24 mouse cellular contexts compared by ENCODE assay signal in the genomic region with DNA sequence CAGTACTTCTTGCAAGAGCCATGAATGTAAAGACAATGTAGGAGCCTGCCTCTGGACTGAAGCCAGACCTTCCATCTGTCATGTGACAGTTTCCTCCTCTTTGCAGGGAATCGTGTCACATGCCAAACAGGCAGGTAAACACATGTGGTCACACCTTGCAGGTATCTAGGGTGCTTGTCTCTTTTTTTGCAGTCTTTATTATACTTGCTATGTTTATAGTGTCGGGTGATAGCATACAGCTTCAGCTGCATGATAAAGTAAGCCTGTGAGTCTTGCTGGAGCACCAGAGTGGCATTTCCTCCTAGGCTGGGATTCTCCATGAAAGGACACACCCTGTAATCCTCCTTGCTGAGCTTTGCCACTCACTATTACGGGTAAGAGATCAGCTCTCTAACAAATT. TPM values are rescaled to one million over a fixed set of nuclear protein-coding genes. Genes with fewer than 3 reads are reported as not detected.
DNase-seq lines count a peak whose midpoint lies in the region; ATAC-seq and TF ChIP-seq lines count a peak whose summit lies in the region.
"Had no signal": no experiment of that assay in that cellular context is flagged by ENCODE, and none has a peak within 500 bp of the region (broad histone marks: within the 10 kb centered on the region; RNA-seq: fewer than 3 reads in every experiment).

No protein-coding gene starts in this region.

- H3K4me3 ChIP-seq in intestine, embryonic 15.5 days (replicated peaks): no peak overlapping the region
- H3K4me3 ChIP-seq in intestine, embryonic 16.5 days (ENCODE audit: low read length): no peak overlapping the region
- no peak overlapping the region for H3K4me3 ChIP-seq in intestine, postnatal 0 days (ENCODE audit: low read depth, low read length)
- no peak overlapping the region for H3K4me3 ChIP-seq in midbrain, embryonic 14.5 days (replicated peaks; ENCODE audit: low read depth, low read length)

- peak; percentile 24 for DNase-seq in yolk sac, embryonic 10.5 days (ENCODE audit: low spot score)
- no peak for DNase-seq in heart, postnatal 10 days
- DNase-seq in urinary bladder, postnatal 25 days (ENCODE audit: low spot score): no peak
- no peak for DNase-seq in midbrain, embryonic 14.5 days
- DNase-seq in kidney, postnatal 4 days: no peak
- DNase-seq: adrenal gland, adult 2 months; adrenal gland, adult 8-10 months; adrenal gland, postnatal 10 days; adrenal gland, postnatal 14 days; adrenal gland, postnatal 25 days; adrenal gland, postnatal 36 days; B cell, adult 2 months; cerebellum, adult 11 months; cerebellum, adult 11-12 months had no signal

- no peak overlapping the region for H3K9ac ChIP-seq in intestine, embryonic 15.5 days
- no peak overlapping the region for H3K9ac ChIP-seq in intestine, embryonic 16.5 days (ENCODE audit: low read depth, low read length)
- no peak overlapping the region for H3K9ac ChIP-seq in intestine, postnatal 0 days (ENCODE audit: low read depth, low read length)
- no peak overlapping the region for H3K9ac ChIP-seq in midbrain, embryonic 14.5 days (replicated peaks; ENCODE audit: low read length)

- no peak overlapping the region for H3K27ac ChIP-seq in intestine, embryonic 15.5 days
- peak overlapping the region; percentile 10; the same call in 1 of the 2 replicates for H3K27ac ChIP-seq in intestine, embryonic 16.5 days (ENCODE audit: low read length)
- H3K27ac ChIP-seq in intestine, postnatal 0 days (ENCODE audit: low read depth, low read length): peak overlapping the region; percentile 54; the same call in 1 of the 2 replicates
- no peak overlapping the region for H3K27ac ChIP-seq in midbrain, embryonic 14.5 days (replicated peaks; ENCODE audit: low read depth, low read length)

- intact Hi-C loops in heart, postnatal 10 days (cut with DNase I): no loop called here

- H3K27me3 ChIP-seq in intestine, embryonic 15.5 days (replicated peaks): no peaks in the 10 kb centered on the region
- no peaks in the 10 kb centered on the region for H3K27me3 ChIP-seq in intestine, embryonic 16.5 days (replicated peaks; ENCODE audit: control insufficient read depth, insufficient read depth, low read length)
- no peaks in the 10 kb centered on the region for H3K27me3 ChIP-seq in intestine, postnatal 0 days (replicated peaks; ENCODE audit: control insufficient read depth, insufficient read depth, low read length)
- H3K27me3 ChIP-seq in midbrain, embryonic 14.5 days (ENCODE audit: control insufficient read depth, insufficient read depth, low read length): no peaks in the 10 kb centered on the region
- H3K27me3 ChIP-seq: CH12.LX, Patski had no signal

- WGBS in intestine, embryonic 15.5 days: 57% methylated on average over 3 of the region's 3 CpGs
- WGBS in intestine, embryonic 16.5 days: 64% methylated on average over 3 of the region's 3 CpGs
- WGBS in intestine, postnatal 0 days: 40% methylated on average over 3 of the region's 3 CpGs
- 91% methylated on average over 3 of the region's 3 CpGs for WGBS in midbrain, embryonic 14.5 days

- no peaks in the 10 kb centered on the region for H3K36me3 ChIP-seq in intestine, embryonic 15.5 days
- H3K36me3 ChIP-seq in intestine, embryonic 16.5 days (ENCODE audit: control insufficient read depth, insufficient read depth, low read length): no peaks in the 10 kb centered on the region
- H3K36me3 ChIP-seq in intestine, postnatal 0 days (ENCODE audit: control insufficient read depth, insufficient read depth): peaks cover 1% of the 10 kb centered on the region; the same call in 1 of the 2 replicates
- H3K36me3 ChIP-seq in midbrain, embryonic 14.5 days (ENCODE audit: control insufficient read depth, insufficient read depth, low read length): no peaks in the 10 kb centered on the region; the same call in 1 of the 2 replicates

- ATAC-seq in intestine, embryonic 15.5 days: peak; percentile 54; the same call in 1 of the 2 replicates
- ATAC-seq in intestine, embryonic 16.5 days: peak; percentile 59
- ATAC-seq in intestine, postnatal 0 days: peak; percentile 72
- no peak for ATAC-seq in midbrain, embryonic 14.5 days (ENCODE audit: low FRiP score, low TSS enrichment)
- ATAC-seq: activated CD4-positive, CD25-positive, alpha-beta regulatory T cell, adult 4 months; CD4-positive, CD25-positive, alpha-beta regulatory T cell, adult 4 months; Patski had no signal

- no peak for TF ChIP-seq CTCF in intestine, postnatal 0 days (IDR thresholded peaks at IDR 0.05; ENCODE audit: low read depth)

- no peaks in the 10 kb centered on the region for H3K9me3 ChIP-seq in intestine, embryonic 15.5 days
- H3K9me3 ChIP-seq in intestine, embryonic 16.5 days (ENCODE audit: control insufficient read depth, low read length): no peaks in the 10 kb centered on the region
- no peaks in the 10 kb centered on the region for H3K9me3 ChIP-seq in intestine, postnatal 0 days (ENCODE audit: control insufficient read depth)
- H3K9me3 ChIP-seq in midbrain, embryonic 14.5 days (ENCODE audit: control insufficient read depth, low read length): no peaks in the 10 kb centered on the region
- H3K9me3 ChIP-seq: G1E had no signal

- H3K4me2 ChIP-seq in intestine, embryonic 15.5 days (replicated peaks): no peak overlapping the region
- no peak overlapping the region for H3K4me2 ChIP-seq in intestine, embryonic 16.5 days (ENCODE audit: low read depth, low read length)
- H3K4me2 ChIP-seq in intestine, postnatal 0 days (replicated peaks; ENCODE audit: low read depth): no peak overlapping the region
- H3K4me2 ChIP-seq in midbrain, embryonic 14.5 days (ENCODE audit: low read length): no peak overlapping the region

- H3K4me1 ChIP-seq in intestine, embryonic 15.5 days (replicated peaks): no peaks in the 10 kb centered on the region
- no peaks in the 10 kb centered on the region for H3K4me1 ChIP-seq in intestine, embryonic 16.5 days (ENCODE audit: control insufficient read depth, insufficient read depth, low read length)
- no peaks in the 10 kb centered on the region for H3K4me1 ChIP-seq in intestine, postnatal 0 days (replicated peaks; ENCODE audit: control insufficient read depth, insufficient read depth, low read length)
- H3K4me1 ChIP-seq in midbrain, embryonic 14.5 days (ENCODE audit: control insufficient read depth, insufficient read depth, low read length): no peaks in the 10 kb centered on the region

RNA-seq across cellular contexts. Expression of a gene that starts 7.4 kb away (rescaled TPM):
- polyA plus RNA-seq in intestine, embryonic 15.5 days (2015; fragmentation: Nextera tagmentation; extraction: Ambion mirVana): 627 and 712 TPM in 2 replicates
- 420 and 457 TPM in 2 replicates for polyA plus RNA-seq in intestine, embryonic 16.5 days (2015; fragmentation: Nextera tagmentation; extraction: Ambion mirVana)
- polyA plus RNA-seq in intestine, postnatal 0 days (2015; fragmentation: Nextera tagmentation; extraction: Ambion mirVana): 530 and 553 TPM in 2 replicates
- 100 to 1,000 TPM; 750 to 806 TPM for total RNA-seq in heart, postnatal 10 days (2021)
- polyA plus RNA-seq in midbrain, embryonic 14.5 days (2014; fragmentation: Nextera tagmentation; extraction: Ambion mirVana): 990 and 1,028 TPM in 2 replicates

RNA-seq across cellular contexts. Expression of a gene that starts 18.6 kb away (rescaled TPM):
- 88.1 and 102 TPM in 2 replicates for polyA plus RNA-seq in intestine, embryonic 15.5 days (2015; fragmentation: Nextera tagmentation; extraction: Ambion mirVana)
- polyA plus RNA-seq in intestine, embryonic 16.5 days (2015; fragmentation: Nextera tagmentation; extraction: Ambion mirVana): 69.6 and 73.9 TPM in 2 replicates
- 40.9 and 47.9 TPM in 2 replicates for polyA plus RNA-seq in intestine, postnatal 0 days (2015; fragmentation: Nextera tagmentation; extraction: Ambion mirVana)
- total RNA-seq in heart, postnatal 10 days (2021): 10 to 100 TPM; 15.1 to 15.4 TPM
- polyA plus RNA-seq in midbrain, embryonic 14.5 days (2014; fragmentation: Nextera tagmentation; extraction: Ambion mirVana): 57.6 and 60.0 TPM in 2 replicates

RNA-seq across cellular contexts. Expression of a gene that starts 46.6 kb away (rescaled TPM):
- 0.08 and 0.14 TPM in 2 replicates for polyA plus RNA-seq in intestine, embryonic 15.5 days (2015; fragmentation: Nextera tagmentation; extraction: Ambion mirVana)
- polyA plus RNA-seq in intestine, embryonic 16.5 days (2015; fragmentation: Nextera tagmentation; extraction: Ambion mirVana): 0.28 and 0.60 TPM in 2 replicates
- 12.8 and 13.5 TPM in 2 replicates for polyA plus RNA-seq in intestine, postnatal 0 days (2015; fragmentation: Nextera tagmentation; extraction: Ambion mirVana)
- under 1 TPM; 0.17 to 0.43 TPM for total RNA-seq in heart, postnatal 10 days (2021)
- polyA plus RNA-seq in midbrain, embryonic 14.5 days (2014; fragmentation: Nextera tagmentation; extraction: Ambion mirVana): 1.4 and 1.8 TPM in 2 replicates
- total RNA-seq: CH12.LX, MEL had no signal
- polyA plus RNA-seq: activated CD4-positive, CD25-positive, alpha-beta regulatory T cell, adult 4 months; C2C12; CD4-positive, CD25-positive, alpha-beta regulatory T cell, adult 4 months; G1E had no signal

Comparison
In these comparisons a context has a peak if more than half of its experiments do, and no peak if none do; other contexts are left out.
1. H3K27ac ChIP-seq: peak in intestine, embryonic 16.5 days (single experiment) and intestine, postnatal 0 days (single experiment); none in intestine, embryonic 15.5 days (single experiment) and midbrain, embryonic 14.5 days (single experiment).